Mouse (Mus musculus) pancreas, adult 10 weeks (tissue): ENCODE measurements around the gene Hist1h4i. TPM values are rescaled to one million over a fixed set of nuclear protein-coding genes. Genes with fewer than 3 reads are reported as not detected.

Experiments used
- polyA plus RNA-seq: library from polyadenylated mRNA; stranded (reverse); fragments of 350-450 nt; fragmentation: Illumina TruSeq; extraction: RNeasy Lipid Tissue Mini Kit (QIAGEN cat#74804); gene quantifications from one replicate; pipeline ENCODE4 v1.2.3, GENCODE M21; 2015; ENCODE audit warnings: low read depth, low replicate concordance; ENCODE audit not compliant: insufficient read depth

Hist1h4i gene
- 2.7 TPM for polyA plus RNA-seq

DNA sequence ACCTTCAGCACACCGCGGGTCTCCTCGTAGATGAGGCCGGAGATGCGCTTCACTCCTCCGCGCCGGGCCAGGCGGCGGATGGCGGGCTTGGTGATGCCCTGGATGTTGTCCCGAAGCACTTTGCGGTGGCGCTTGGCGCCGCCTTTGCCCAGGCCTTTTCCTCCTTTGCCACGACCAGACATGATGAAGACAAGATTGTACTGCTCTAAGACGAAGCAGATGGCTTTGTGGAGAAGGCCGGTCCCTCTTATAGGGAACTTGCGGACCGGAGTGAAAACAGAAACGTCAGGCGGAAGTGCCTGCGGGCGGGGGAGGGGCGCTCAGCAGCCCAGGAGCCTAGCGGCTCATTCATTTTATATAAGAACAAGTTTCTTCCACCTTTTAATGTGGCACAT, at the start of gene Hist1h4i:
TSS of gene Hist1h4i (minus strand) at position 221 of the 395 bp plus-strand sequence.

GRCm38 (mm10) chr13:22084140-22084539, 43.0 kb upstream of the Hist1h4i start, which contains the start of gene Vmn1r188:
TSS of gene Vmn1r188 (plus strand) at chr13:22084440.

GRCm38 (mm10) chr13:22042568-22043502, 1.7 kb upstream of the Hist1h4i start, which contains the start of the genes Hist1h2ag and Hist1h2bj:
TSS of gene Hist1h2ag (minus strand) at chr13:22042944.
TSS of gene Hist1h2bj (plus strand) at chr13:22043214.

GRCm38 (mm10) chr13:22035267-22036148, 5.7 kb downstream of the Hist1h4i start, which contains the start of the genes Hist1h2ah and Hist1h2bk:
TSS of gene Hist1h2ah (minus strand) at chr13:22035568.
TSS of gene Hist1h2bk (plus strand) at chr13:22035870.

GRCm38 (mm10) chr13:22009642-22010041, 31.5 kb downstream of the Hist1h4i start, which contains the start of gene Prss16:
TSS of gene Prss16 (minus strand) at chr13:22009742.

Other genes with a start within 250 kb of the Hist1h4i start
- not detected for gene Hist1h2bq, start 231.2 kb downstream of the Hist1h4i start, polyA plus RNA-seq
- gene Hist1h2ao, start 230.9 kb downstream of the Hist1h4i start, polyA plus RNA-seq: not detected
- not detected for gene Hist1h4m, start 229.6 kb downstream of the Hist1h4i start, polyA plus RNA-seq
- not detected for gene Hist1h4n, start 209.2 kb downstream of the Hist1h4i start, polyA plus RNA-seq
- not detected for gene Hist1h2ap, start 207.9 kb downstream of the Hist1h4i start, polyA plus RNA-seq
- gene Hist1h2br, start 207.6 kb downstream of the Hist1h4i start, polyA plus RNA-seq: 0.76 TPM
- gene Zfp184, start 96.3 kb downstream of the Hist1h4i start, polyA plus RNA-seq: 1.2 TPM
- not detected for gene Pom121l2, start 60.2 kb downstream of the Hist1h4i start, polyA plus RNA-seq
- gene Prss16, start 31.6 kb downstream of the Hist1h4i start, polyA plus RNA-seq: 1.7 TPM
- gene Hist1h2ah, start 5.8 kb downstream of the Hist1h4i start, polyA plus RNA-seq: not detected
- gene Hist1h2bk, start 5.5 kb downstream of the Hist1h4i start, polyA plus RNA-seq: not detected
- not detected for gene Hist1h2ag, start 1.6 kb upstream of the Hist1h4i start, polyA plus RNA-seq
- not detected for gene Hist1h2bj, start 1.9 kb upstream of the Hist1h4i start, polyA plus RNA-seq
- gene Vmn1r188, start 43.1 kb upstream of the Hist1h4i start, polyA plus RNA-seq: not detected
- not detected for gene Vmn1r189, start 64.5 kb upstream of the Hist1h4i start, polyA plus RNA-seq
- gene Vmn1r191, start 142.6 kb upstream of the Hist1h4i start, polyA plus RNA-seq: not detected
- gene Vmn1r192, start 149.8 kb upstream of the Hist1h4i start, polyA plus RNA-seq: not detected
- not detected for gene Vmn1r193, start 181.8 kb upstream of the Hist1h4i start, polyA plus RNA-seq
- gene Vmn1r194, start 202.9 kb upstream of the Hist1h4i start, polyA plus RNA-seq: not detected
- not detected for gene Vmn1r195, start 229.2 kb upstream of the Hist1h4i start, polyA plus RNA-seq
- not detected for gene Vmn1r196, start 248.6 kb upstream of the Hist1h4i start, polyA plus RNA-seq